Mouse (Mus musculus) lung, embryonic 16.5 days (tissue): Measurements from ENCODE around the gene Mettl26. TPM values are rescaled to one million over a fixed set of nuclear protein-coding genes. Genes with fewer than 3 reads are reported as not detected.

Experiments used
- ATAC-seq: fragments of 200-750 bp; cut with Nextera tagmentation; 2 replicates; pipeline ENCODE4 v1.8.0; 2017; ENCODE audit warnings: low read depth, mild to moderate bottlenecking, moderate library complexity
- H3K27ac ChIP-seq: fragments of 300-500 bp; sonication (generic); 2 replicates; pipeline ENCODE4 v1.5.1; 2014; ENCODE audit warnings: mild to moderate bottlenecking, control low read depth, low read length
- H3K27me3 ChIP-seq: fragments of 300-500 bp; sonication (generic); 2 replicates; pipeline ENCODE4 v1.6.1; 2014; ENCODE audit warnings: low read depth, low read length, mixed read lengths; ENCODE audit not compliant: control insufficient read depth, insufficient read depth
- H3K36me3 ChIP-seq: fragments of 300-500 bp; sonication (generic); 2 replicates; pipeline ENCODE4 v1.6.1; 2014; ENCODE audit warnings: low read length; ENCODE audit not compliant: control insufficient read depth, insufficient read depth
- H3K4me1 ChIP-seq: fragments of 300-500 bp; sonication (generic); replicated peaks from 2 replicates; pipeline ENCODE4 v1.6.1; 2014; ENCODE audit warnings: low read length, mixed read lengths; ENCODE audit not compliant: control insufficient read depth, insufficient read depth
- H3K4me2 ChIP-seq: fragments of 300-500 bp; sonication (generic); 2 replicates; pipeline ENCODE4 v1.6.1; 2014; ENCODE audit warnings: low read depth, low read length, control low read depth
- H3K4me3 ChIP-seq: fragments of 300-500 bp; sonication (generic); 2 replicates; pipeline ENCODE4 v1.5.1; 2014; ENCODE audit warnings: mild to moderate bottlenecking, low read length, control low read depth
- H3K9ac ChIP-seq: fragments of 300-500 bp; sonication (generic); 2 replicates; pipeline ENCODE4 v1.6.1; 2014; ENCODE audit warnings: low read length, control low read depth
- H3K9me3 ChIP-seq: fragments of 300-500 bp; sonication (generic); 2 replicates; pipeline ENCODE4 v1.6.1; 2016; ENCODE audit warnings: low read length; ENCODE audit not compliant: control insufficient read depth
- WGBS: fragments of 180-500 bp; shearing (Covaris S2); extraction: QIAGEN DNeasy Blood & Tissue Kit; methylation state at CpG from one replicate; pipeline ENCODE4 v1.1.7; 2014; 5-methylcytosine and 5-hydroxymethylcytosine counted together
- polyA plus RNA-seq: library from polyadenylated mRNA; unstranded; fragments of >200 nt; fragmentation: Nextera tagmentation; extraction: Ambion mirVana; gene quantifications from 2 replicates; pipeline ENCODE4 v1.2.1, GENCODE M21; 2015

Mettl26 gene
- 54.2 and 58.4 TPM in 2 replicates for polyA plus RNA-seq

DNA sequence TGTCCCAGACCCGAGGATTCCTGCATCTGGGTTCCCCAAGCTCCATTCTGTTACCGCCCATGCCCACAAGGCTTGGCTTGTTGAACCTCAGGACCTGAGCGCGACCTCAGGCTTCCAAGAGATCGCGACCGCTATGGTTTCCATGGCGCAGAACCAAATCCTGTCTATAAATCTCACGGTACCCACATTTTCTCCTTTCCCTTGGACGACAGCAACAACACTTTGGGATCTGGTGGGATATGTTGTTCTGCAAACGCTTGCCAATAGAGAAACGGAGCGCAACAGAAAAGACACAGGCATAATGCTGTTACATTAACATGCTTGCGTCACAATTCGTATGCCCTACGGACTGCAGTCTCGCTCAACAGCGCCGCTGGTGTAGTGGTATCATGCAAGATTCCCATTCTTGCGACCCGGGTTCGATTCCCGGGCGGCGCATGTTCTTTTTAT lies at the start of gene Mettl26:
Gene Mettl26, plus strand, starts transcription at position 354 of the 450 bp plus-strand sequence.
- peaks cover 19% of the 10 kb centered on the region for H3K4me1 ChIP-seq
- H3K4me3 ChIP-seq, result peak within 1 kb of the TSS; percentile 87
- H3K27ac ChIP-seq, result peak within 1 kb of the TSS; percentile 92
- ATAC-seq, result peak; percentile 85
- no peaks in the 10 kb centered on the region for H3K27me3 ChIP-seq
- peak within 1 kb of the TSS; percentile 91 for H3K4me2 ChIP-seq
- H3K9ac ChIP-seq, result peak within 1 kb of the TSS; percentile 85
- under 1% methylated on average over 25 of the region's 25 CpGs for WGBS
- H3K9me3 ChIP-seq, result no peaks in the 10 kb centered on the region
- H3K36me3 ChIP-seq, result peaks cover 2% of the 10 kb centered on the region; the same call in 1 of the 2 replicates

GRCm38 (mm10) chr17:25825311-25825710 lies 49.6 kb upstream of the Mettl26 start:
- Histone ChIP-seq H3K9ac (no peak overlapping the region), H3K27me3 (peaks cover 3% of the 10 kb centered on the region), H3K4me1 (peaks cover 28% of the 10 kb centered on the region), H3K9me3 (no peaks in the 10 kb centered on the region), H3K36me3 (0 out of 2 replicates have a peak, but pooled peaks cover 2% of the 10 kb centered on the region), H3K4me3 (no peak overlapping the region), H3K27ac (no peak overlapping the region), H3K4me2 (no peak overlapping the region; the same call in 1 of the 2 replicates)
- WGBS, result 82% methylated on average over 6 of the region's 6 CpGs
- ATAC-seq, result no peak

- H3K27ac ChIP-seq, result no peak overlapping the region
- no peak overlapping the region for H3K4me3 ChIP-seq
- peaks cover 9% of the 10 kb centered on the region for H3K36me3 ChIP-seq
- peaks cover 35% of the 10 kb centered on the region for H3K4me1 ChIP-seq
- no peak overlapping the region for H3K4me2 ChIP-seq
- H3K9ac ChIP-seq, result no peak overlapping the region
- no peaks in the 10 kb centered on the region for H3K9me3 ChIP-seq
- H3K27me3 ChIP-seq, result no peaks in the 10 kb centered on the region
- ATAC-seq, result no peak
- 92% methylated on average over 27 of the region's 27 CpGs for WGBS
Observed at GRCm38 (mm10) chr17:25825984-25826570, 48.8 kb upstream of the Mettl26 start.

DNA sequence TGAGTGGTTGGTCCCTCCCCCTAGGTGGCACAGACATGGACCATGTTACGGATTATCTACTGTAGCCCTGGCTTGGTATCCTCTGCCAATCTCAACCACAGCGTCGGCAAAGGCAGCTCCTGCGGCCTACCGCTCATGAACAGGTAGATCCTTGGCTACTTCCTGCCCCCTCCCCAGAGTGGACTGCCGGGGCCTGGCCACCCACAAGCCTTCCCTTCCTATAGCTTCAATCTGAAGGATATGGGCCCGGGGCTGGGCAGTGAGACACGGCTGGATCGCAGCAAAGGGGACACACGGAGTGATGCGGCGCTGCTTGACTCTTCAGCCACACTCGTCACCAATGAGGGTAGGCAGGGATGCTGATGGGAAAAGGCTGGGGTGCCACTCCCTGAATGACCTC lies 47.9 kb upstream of the Mettl26 start:
- 95% methylated on average over 13 of the region's 13 CpGs for WGBS
- H3K4me3 ChIP-seq, result no peak overlapping the region
- H3K27ac ChIP-seq, result no peak overlapping the region
- H3K27me3 ChIP-seq, result no peaks in the 10 kb centered on the region
- H3K9ac ChIP-seq, result no peak overlapping the region
- H3K4me2 ChIP-seq, result no peak overlapping the region
- H3K9me3 ChIP-seq, result no peaks in the 10 kb centered on the region
- peaks cover 14% of the 10 kb centered on the region for H3K36me3 ChIP-seq
- no peak for ATAC-seq
- peaks cover 44% of the 10 kb centered on the region for H3K4me1 ChIP-seq

DNA sequence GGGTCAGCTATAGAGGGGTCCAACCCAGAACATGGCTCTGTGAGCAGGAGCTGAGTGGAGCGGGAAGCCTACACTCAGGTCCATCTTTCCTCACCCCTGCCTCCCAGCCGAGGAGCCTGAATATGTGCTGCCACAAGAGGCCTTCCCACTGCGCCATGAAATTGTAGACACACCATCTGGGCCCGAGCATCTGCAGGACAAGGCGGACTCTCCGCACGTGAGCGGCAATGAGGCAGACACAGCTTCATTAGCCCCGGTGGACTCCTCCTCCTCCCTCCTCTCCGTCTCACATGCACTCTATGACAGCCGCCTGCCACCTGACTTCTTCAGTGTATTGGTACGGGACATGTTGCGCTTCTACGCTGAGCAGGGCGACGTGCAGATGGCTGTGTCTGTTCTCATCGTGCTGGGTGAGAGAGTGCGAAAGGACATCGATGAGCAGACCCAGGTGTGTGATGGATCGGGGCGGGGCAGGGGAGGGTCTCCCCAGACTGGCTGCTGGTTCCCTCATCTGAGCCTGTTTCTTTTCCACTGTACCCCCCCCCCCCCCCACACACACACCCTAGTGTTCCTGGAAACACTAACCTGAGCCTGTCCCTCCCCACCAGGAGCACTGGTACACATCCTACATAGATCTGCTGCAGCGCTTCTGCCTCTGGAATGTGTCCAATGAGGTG lies 47.2 kb upstream of the Mettl26 start:
- Histone ChIP-seq H3K9me3 (no peaks in the 10 kb centered on the region), H3K36me3 (peaks cover 14% of the 10 kb centered on the region), H3K27ac (no peak overlapping the region), H3K27me3 (no peaks in the 10 kb centered on the region), H3K4me3 (no peak overlapping the region), H3K9ac (no peak overlapping the region), H3K4me2 (no peak overlapping the region), H3K4me1 (peaks cover 46% of the 10 kb centered on the region)
- ATAC-seq, result no peak
- 89% methylated on average over 22 of the region's 22 CpGs for WGBS

- Histone ChIP-seq H3K4me3 (peak overlapping the region; percentile 72), H3K4me1 (peaks cover 46% of the 10 kb centered on the region), H3K36me3 (peaks cover 14% of the 10 kb centered on the region), H3K4me2 (peak overlapping the region; percentile 84), H3K9me3 (no peaks in the 10 kb centered on the region), H3K27ac (peak overlapping the region; percentile 92; the same call in 1 of the 2 replicates), H3K27me3 (no peaks in the 10 kb centered on the region), H3K9ac (peak overlapping the region; percentile 85)
- 82% methylated on average over 8 of the region's 8 CpGs for WGBS
- no peak for ATAC-seq
Observed at GRCm38 (mm10) chr17:25828223-25828594, 46.7 kb upstream of the Mettl26 start.

DNA sequence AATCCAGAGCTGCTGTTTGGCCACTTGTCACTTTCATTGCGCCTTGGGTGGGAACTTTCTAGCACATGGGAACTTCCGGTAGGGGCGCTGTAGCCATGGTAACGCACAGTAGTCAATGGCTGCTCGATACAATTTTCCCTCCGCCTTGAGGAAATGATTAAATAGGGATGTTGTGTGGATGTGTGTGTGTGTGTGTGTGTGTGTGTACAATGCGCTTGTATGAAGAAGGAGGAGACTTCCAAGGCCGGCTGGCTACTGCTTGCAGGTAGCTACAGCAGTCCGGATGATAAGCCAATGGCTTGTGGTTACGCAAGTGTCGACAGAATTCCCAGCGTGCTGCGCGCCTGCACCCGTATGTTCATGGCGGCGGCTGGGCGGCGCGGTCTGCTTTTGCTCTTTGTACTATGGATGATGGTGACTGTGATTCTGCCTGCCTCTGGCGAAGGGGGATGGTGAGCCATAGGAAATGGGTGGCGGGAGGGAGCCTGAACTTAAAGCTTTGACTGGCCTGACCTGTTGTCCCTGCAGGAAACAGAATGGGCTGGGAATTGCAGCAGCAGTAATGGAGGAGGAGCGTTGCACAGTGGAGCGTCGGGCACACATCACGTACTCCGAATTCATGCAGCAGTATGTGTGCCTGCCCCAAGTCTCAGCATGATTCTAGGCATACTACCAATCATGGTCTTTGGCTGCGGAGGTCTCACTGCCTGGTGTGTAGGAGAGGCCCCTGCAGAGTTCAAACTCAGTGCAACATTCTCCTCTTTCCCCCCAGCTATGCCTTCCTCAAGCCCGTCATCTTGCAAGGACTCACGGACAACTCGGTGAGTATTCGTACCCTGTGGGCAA lies 45.9 kb upstream of the Mettl26 start, which contains the start of gene Jmjd8:
Gene Jmjd8, plus strand, starts transcription at position 156 of the 846 bp plus-strand sequence.
- Histone ChIP-seq H3K36me3 (peaks cover 14% of the 10 kb centered on the region), H3K4me2 (peak within 1 kb of the TSS; percentile 84), H3K27ac (peak within 1 kb of the TSS; percentile 92), H3K27me3 (no peaks in the 10 kb centered on the region), H3K4me1 (peaks cover 44% of the 10 kb centered on the region), H3K9me3 (no peaks in the 10 kb centered on the region), H3K9ac (peak within 1 kb of the TSS; percentile 85), H3K4me3 (peak within 1 kb of the TSS; percentile 72)
- WGBS, result 0% methylated on average over 32 of the region's 32 CpGs
- peak; percentile 23 for ATAC-seq

DNA sequence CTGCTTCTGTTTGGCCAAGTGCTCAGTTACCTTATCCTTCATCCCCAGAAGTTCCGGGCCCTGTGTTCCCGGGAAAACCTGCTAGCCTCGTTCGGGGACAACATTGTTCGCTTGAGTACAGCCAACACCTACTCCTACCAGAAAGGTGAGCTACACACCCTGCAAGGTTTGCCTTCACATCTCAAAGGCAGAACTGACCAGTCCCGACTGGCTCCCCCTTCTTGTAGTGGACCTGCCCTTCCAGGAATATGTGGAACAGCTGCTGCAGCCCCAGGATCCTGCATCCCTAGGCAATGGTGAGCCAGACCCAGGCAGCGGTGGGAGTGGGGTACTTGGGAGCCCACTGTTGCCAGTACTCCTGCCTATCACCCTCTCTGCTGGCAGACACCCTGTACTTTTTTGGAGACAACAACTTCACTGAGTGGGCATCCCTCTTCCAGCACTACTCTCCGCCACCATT lies 45.3 kb upstream of the Mettl26 start:
- H3K9me3 ChIP-seq, result no peaks in the 10 kb centered on the region
- peak overlapping the region; percentile 92 for H3K27ac ChIP-seq
- H3K36me3 ChIP-seq, result peaks cover 14% of the 10 kb centered on the region
- H3K4me2 ChIP-seq, result peak overlapping the region; percentile 84
- 32% methylated on average over 8 of the region's 8 CpGs for WGBS
- peaks cover 44% of the 10 kb centered on the region for H3K4me1 ChIP-seq
- peak overlapping the region; percentile 85 for H3K9ac ChIP-seq
- no peaks in the 10 kb centered on the region for H3K27me3 ChIP-seq
- ATAC-seq, result no peak
- peak overlapping the region; percentile 72 for H3K4me3 ChIP-seq
